Mouse (Mus musculus): ENCODE results near the gene Tas2r130. TPM values are rescaled to one million over a fixed set of nuclear protein-coding genes. Genes with fewer than 3 reads are reported as not detected.
"Not testable (repeated sequence)": the region's sequence is repeated elsewhere in the genome, so short reads cannot be mapped to it uniquely, and the experiment has no call there.

Tas2r130 gene
- total RNA-seq (2021), result not detected
- long read RNA-seq, result 0 reads

- DNase-seq (ENCODE audit: low spot score in 2 of 2), result no peak
Measured at GRCm38 (mm10) chr6:131630812-131631211, at the start of gene Tas2r130. Gene Tas2r130 (minus strand): TSS chr6:131630912.

DNA sequence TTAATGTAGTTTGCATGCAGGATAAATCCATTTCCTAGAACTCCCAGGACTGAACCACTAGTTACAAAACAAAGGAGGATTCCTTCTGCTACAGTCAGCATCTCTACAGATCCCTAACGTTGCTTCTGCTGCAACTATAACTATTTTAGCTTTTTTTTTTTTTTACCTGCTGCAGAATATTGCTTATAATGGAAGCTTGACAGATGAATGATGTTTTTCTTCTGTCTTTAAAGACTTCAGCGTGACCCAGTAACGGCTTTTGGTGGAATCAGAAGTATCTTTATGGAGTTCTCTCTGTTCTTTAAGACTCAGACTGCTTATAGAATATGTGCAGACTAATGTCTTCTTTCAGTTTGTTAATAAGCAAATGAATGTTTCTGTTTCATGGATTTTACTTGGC, 48.1 kb upstream of the Tas2r130 start, which contains the start of gene Tas2r106:
Gene Tas2r106, minus strand, starts transcription at position 101 of the 400 bp plus-strand sequence.
- DNase-seq (ENCODE audit: low spot score in 2 of 2), result no peak

- no peak for DNase-seq (ENCODE audit: low spot score in 2 of 2)
Measured at GRCm38 (mm10) chr6:131660049-131660448, 29.3 kb upstream of the Tas2r130 start, which contains the start of gene Tas2r107. Gene Tas2r107 (minus strand): TSS chr6:131660149.

- DNase-seq (ENCODE audit: low spot score in 2 of 2), result not testable (repeated sequence)
Measured at GRCm38 (mm10) chr6:131609956-131610355, 20.8 kb downstream of the Tas2r130 start.

DNA sequence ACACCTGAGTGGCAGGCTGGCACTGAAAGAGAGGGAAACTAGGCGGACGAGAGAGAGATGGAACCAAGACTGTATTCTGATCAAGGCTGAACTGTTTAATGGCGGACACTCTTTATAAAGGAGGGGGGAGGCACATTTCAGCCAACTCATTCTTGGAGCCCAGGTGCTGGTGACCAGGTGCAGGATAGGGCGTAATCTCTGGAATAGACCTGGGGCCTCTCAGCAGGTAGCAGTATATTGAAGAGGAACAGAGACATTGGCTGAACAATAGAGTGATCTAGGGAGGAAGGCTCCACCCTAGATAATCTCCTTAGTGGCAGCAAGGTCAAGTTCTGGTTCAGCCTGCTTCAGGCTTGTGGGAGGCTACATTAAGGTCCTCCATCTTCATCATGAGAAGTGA, 25.9 kb downstream of the Tas2r130 start:
- DNase-seq (ENCODE audit: low spot score in 2 of 2), result no peak

Other genes with a start within 250 kb of the Tas2r130 start
- gene Ybx3, start 242.4 kb downstream of the Tas2r130 start, total RNA-seq (2021), result 100 to 1,000 TPM; 101 to 110 TPM
- gene 5430401F13Rik, start 144.5 kb downstream of the Tas2r130 start, total RNA-seq (2021), result not detected
- gene Gm6619, start 144.5 kb downstream of the Tas2r130 start, total RNA-seq (2021), result not detected
- not detected for gene Tas2r107, start 29.2 kb upstream of the Tas2r130 start, total RNA-seq (2021)
- gene Tas2r106, start 48.0 kb upstream of the Tas2r130 start, total RNA-seq (2021), result not detected
- gene Tas2r104, start 54.8 kb upstream of the Tas2r130 start, total RNA-seq (2021), result not detected
- not detected for gene Tas2r105, start 56.6 kb upstream of the Tas2r130 start, total RNA-seq (2021)
- not detected for gene Tas2r114, start 59.2 kb upstream of the Tas2r130 start, total RNA-seq (2021)

Measured in layer of hippocampus, postnatal 10 days (tissue).